8 mouse cellular contexts compared by ENCODE assay signal in the genomic region with DNA sequence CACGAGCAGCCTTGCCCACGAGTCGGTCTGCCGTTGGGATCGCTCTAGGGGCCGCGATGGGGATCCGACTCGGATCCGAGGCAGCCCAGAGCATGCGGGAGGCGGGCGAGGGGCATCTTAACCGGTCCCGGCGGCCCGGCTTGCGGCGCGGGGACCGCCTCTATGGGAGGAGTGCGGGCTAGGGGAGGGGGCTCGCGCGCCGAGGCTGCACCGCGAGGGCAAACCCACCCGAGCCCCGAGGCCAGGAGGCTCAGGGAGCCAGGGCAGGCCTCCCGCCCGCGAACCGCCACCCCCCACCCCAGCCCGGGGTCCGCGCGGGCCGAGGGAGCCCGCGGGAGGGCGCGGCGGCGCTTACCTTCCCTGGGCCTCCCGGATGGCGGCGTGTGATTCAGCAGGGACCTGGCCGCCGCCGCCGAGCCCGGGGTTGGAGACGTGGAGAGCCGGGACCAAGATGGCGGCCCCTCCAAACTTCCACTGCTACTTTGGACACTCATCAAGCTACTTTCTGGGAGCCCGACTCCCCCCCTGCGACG. TPM values are rescaled to one million over a fixed set of nuclear protein-coding genes. Genes with fewer than 3 reads are reported as not detected.
A peak's percentile ranks its signal among the peaks of the same experiment; 100 is the strongest.
DNase-seq lines count a peak whose midpoint lies in the region; ATAC-seq and TF ChIP-seq lines count a peak whose summit lies in the region.

No protein-coding gene starts in this region.

- peak overlapping the region; percentile 82 for H3K4me3 ChIP-seq in intestine, postnatal 0 days (ENCODE audit: low read depth, low read length)

- H3K27ac ChIP-seq in intestine, postnatal 0 days (ENCODE audit: low read depth, low read length): peak overlapping the region; percentile 100

- no peaks in the 10 kb centered on the region for H3K9me3 ChIP-seq in intestine, postnatal 0 days (ENCODE audit: control insufficient read depth)

- H3K9ac ChIP-seq in intestine, postnatal 0 days (ENCODE audit: low read depth, low read length): peak overlapping the region; percentile 94

- no peaks in the 10 kb centered on the region for H3K27me3 ChIP-seq in intestine, postnatal 0 days (replicated peaks; ENCODE audit: control insufficient read depth, insufficient read depth, low read length)

- WGBS in intestine, postnatal 0 days: under 1% methylated on average over 37 of the region's 59 CpGs

- TF ChIP-seq CTCF in intestine, postnatal 0 days (IDR thresholded peaks at IDR 0.05; ENCODE audit: low read depth): no peak

- peak; percentile 58 for ATAC-seq in intestine, postnatal 0 days

- intact Hi-C loops in heart, postnatal 36 days (cut with DNase I): loop anchor here (1.0 to 10.0 kb wide), 5 partner anchors 46 to 540 kb away; partner anchors contain the start of genes Gm26558, Gorasp2 and Slc25a12
- intact Hi-C loops in gastrocnemius, postnatal 14 days (cut with DNase I; ENCODE audit: low total_unique reads): loop anchor here (5.0 to 10.0 kb wide), 2 partner anchors 38 to 120 kb away; no protein-coding TSS in a partner anchor

- H3K36me3 ChIP-seq in intestine, postnatal 0 days (ENCODE audit: control insufficient read depth, insufficient read depth): no peaks in the 10 kb centered on the region

- no peaks in the 10 kb centered on the region for H3K4me1 ChIP-seq in intestine, postnatal 0 days (replicated peaks; ENCODE audit: control insufficient read depth, insufficient read depth, low read length)

- H3K4me2 ChIP-seq in intestine, postnatal 0 days (replicated peaks; ENCODE audit: low read depth): peak overlapping the region; percentile 67

- DNase-seq in heart, adult 18-20 months: peak; percentile 76 to 84
- no peak for DNase-seq in heart, postnatal 36 days
- DNase-seq in embryo, embryonic 10 days (ENCODE audit: low spot score): peak; percentile 68
- peak; percentile 75 for DNase-seq in gastrocnemius, postnatal 14 days
- DNase-seq in liver: peak; percentile 78
- DNase-seq in monocyte, adult 2 months (ENCODE audit: low read depth in 1 of 2, low spot score in 2 of 2): peak; percentile 39 to 57
- peak; percentile 64 to 68 for DNase-seq in spleen, postnatal 36 days (ENCODE audit: low spot score in 2 of 2)

RNA-seq across cellular contexts. Expression of gene Tlk1, which starts 0.6 kb away (rescaled TPM):
- 10 to 100 TPM; 27.0 to 33.3 TPM for total RNA-seq in heart, adult 18-20 months (2021)
- total RNA-seq in heart, postnatal 36 days (2021): 10 to 100 TPM; 33.0 to 33.7 TPM
- total RNA-seq in gastrocnemius, postnatal 14 days (2021): 10 to 100 TPM; 26.7 to 31.5 TPM
- polyA plus RNA-seq in intestine, postnatal 0 days (2015; fragmentation: Nextera tagmentation; extraction: Ambion mirVana): 27.8 and 30.5 TPM in 2 replicates

Comparison
In these comparisons a context has a peak if more than half of its experiments do, and no peak if none do; other contexts are left out.
1. DNase-seq: peak in heart, adult 18-20 months (2 of 2), embryo, embryonic 10 days (single experiment), gastrocnemius, postnatal 14 days (single experiment), liver (single experiment), monocyte, adult 2 months (2 of 2) and spleen, postnatal 36 days (2 of 2); none in heart, postnatal 36 days (0 of 2).